Mouse (Mus musculus): Measurements from ENCODE around the gene Narfl. TPM values are rescaled to one million over a fixed set of nuclear protein-coding genes. Genes with fewer than 3 reads are reported as not detected.
"Not testable (repeated sequence)": the region's sequence is repeated elsewhere in the genome, so short reads cannot be mapped to it uniquely, and the experiment has no call there.

The Narfl gene
- polyA plus RNA-seq, 1 experiment: 43.5 TPM

DNA sequence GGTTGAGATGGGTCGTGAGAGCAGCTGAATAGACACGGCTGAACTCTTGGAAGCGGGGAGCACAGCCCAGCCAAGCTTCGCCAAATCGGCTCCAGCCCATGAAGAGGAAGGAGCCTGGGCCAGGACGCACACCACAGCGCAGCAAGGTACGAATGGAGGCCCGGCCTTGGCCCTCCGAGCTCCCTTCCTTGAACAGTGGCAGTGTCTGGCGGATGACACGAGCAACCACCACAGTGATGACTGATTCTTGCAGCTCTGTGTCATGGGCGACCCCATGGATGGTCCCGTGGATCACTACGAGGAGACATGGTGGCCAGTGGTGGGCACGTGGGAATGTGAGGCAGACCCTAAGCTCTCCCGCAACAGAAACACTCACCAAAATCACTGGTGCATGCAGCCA lies 21.4 kb downstream of the Narfl start:
- Histone ChIP-seq H3K27ac (ENCODE audit: insufficient read depth, low read length) (peak overlapping the region; percentile 56; the same call in 1 of the 2 replicates), H3K4me1 (ENCODE audit: control insufficient read depth, insufficient read depth, low read length) (peaks cover 8% of the 10 kb centered on the region), H3K4me3 (replicated peaks; ENCODE audit: insufficient read depth, low read depth, low read length) (no peak overlapping the region), H3K27me3 (ENCODE audit: control insufficient read depth, insufficient read depth, low read length) (no peaks in the 10 kb centered on the region)
- TF ChIP-seq POLR2A (IDR thresholded peaks at IDR 0.05; ENCODE audit: borderline replicate concordance, insufficient read depth, low read length): no peak
- no peak for TF ChIP-seq CTCF (IDR thresholded peaks at IDR 0.05; ENCODE audit: borderline replicate concordance, insufficient read depth, low read depth, low read length)
- WGBS: 45% methylated on average over 17 of the region's 17 CpGs
- no peak for DNase-seq

DNA sequence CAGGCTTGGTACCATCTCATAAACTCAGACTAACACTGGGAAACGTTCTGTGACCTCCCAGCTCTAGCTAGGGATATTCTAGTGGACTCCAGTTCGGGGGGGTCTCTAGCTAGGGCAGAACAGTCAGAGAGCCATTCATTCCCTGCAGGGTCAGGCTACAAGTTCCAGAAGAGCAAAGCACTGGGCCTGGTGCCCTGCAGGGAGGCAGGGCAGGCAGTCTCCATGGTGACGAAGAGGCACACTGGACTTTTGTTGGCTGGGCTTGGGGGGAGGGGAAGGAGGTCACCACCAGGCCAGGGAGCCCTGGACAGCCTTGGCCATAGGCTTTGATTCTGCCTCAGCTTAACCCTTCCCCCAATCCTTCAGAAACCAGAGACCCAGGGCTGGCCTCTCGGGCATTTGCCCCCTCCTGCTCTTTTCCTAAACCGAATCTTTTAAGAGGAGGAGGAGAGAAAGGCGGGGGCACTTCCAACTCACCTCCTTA lies 22.1 kb downstream of the Narfl start, which contains the start of gene AC134908.4:
Gene AC134908.4, minus strand, starts transcription at position 51 of the 484 bp plus-strand sequence.
- Histone ChIP-seq H3K27ac (ENCODE audit: insufficient read depth, low read length) (peak within 1 kb of the TSS; percentile 56; the same call in 1 of the 2 replicates), H3K4me1 (ENCODE audit: control insufficient read depth, insufficient read depth, low read length) (peaks cover 8% of the 10 kb centered on the region), H3K4me3 (replicated peaks; ENCODE audit: insufficient read depth, low read depth, low read length) (peak within 1 kb of the TSS; percentile 42), H3K27me3 (ENCODE audit: control insufficient read depth, insufficient read depth, low read length) (no peaks in the 10 kb centered on the region)
- WGBS: 38% methylated on average over 6 of the region's 6 CpGs
- TF ChIP-seq POLR2A (IDR thresholded peaks at IDR 0.05; ENCODE audit: borderline replicate concordance, insufficient read depth, low read length) (no peak), CTCF (IDR thresholded peaks at IDR 0.05; ENCODE audit: borderline replicate concordance, insufficient read depth, low read depth, low read length) (no peak)
- peak in 1 of 2 experiments; percentile 68 for DNase-seq

DNA sequence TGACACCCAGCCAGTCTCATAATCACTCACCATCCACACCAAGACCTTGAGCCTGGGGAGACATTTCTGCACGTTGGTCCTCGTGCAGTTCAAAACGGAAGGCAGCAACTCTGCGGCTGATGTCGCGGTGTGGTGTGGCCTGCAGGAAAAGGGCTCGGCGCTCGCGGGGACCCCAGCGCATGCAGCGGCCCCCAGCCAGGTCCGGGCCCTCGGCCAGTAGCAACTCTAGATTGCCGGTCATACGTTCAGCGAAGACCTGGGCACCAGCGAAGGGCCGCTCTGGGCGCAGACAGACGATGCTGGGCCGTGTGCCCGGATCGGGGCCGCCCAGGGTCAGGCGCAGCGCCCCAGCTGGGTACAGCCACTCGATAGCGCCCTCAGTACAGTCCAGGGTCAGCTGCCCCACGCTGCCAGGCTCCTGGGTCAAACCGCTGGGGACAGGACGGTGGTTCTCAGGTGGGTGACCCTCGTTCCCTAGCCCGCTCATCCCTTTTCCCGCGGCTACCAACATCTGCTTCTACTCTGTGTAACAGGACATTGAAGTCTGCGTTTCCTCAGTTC lies 22.7 kb downstream of the Narfl start:
- H3K27me3 ChIP-seq (ENCODE audit: control insufficient read depth, insufficient read depth, low read length): no peaks in the 10 kb centered on the region
- peak overlapping the region; percentile 9; the same call in 1 of the 2 replicates for H3K27ac ChIP-seq (ENCODE audit: insufficient read depth, low read length)
- WGBS: 5% methylated on average over 37 of the region's 37 CpGs

GRCm38 (mm10) chr17:25796951-25797369 lies 23.4 kb downstream of the Narfl start, which contains the start of gene Metrn:
TSS of gene Metrn (minus strand) at chr17:25797136.
- Histone ChIP-seq H3K27me3 (ENCODE audit: control insufficient read depth, insufficient read depth, low read length) (no peaks in the 10 kb centered on the region), H3K27ac (ENCODE audit: insufficient read depth, low read length) (peak within 1 kb of the TSS; percentile 9; the same call in 1 of the 2 replicates), H3K4me3 (replicated peaks; ENCODE audit: insufficient read depth, low read depth, low read length) (peak within 1 kb of the TSS; percentile 42), H3K4me1 (ENCODE audit: control insufficient read depth, insufficient read depth, low read length) (peaks cover 8% of the 10 kb centered on the region)
- TF ChIP-seq POLR2A (IDR thresholded peaks at IDR 0.05; ENCODE audit: borderline replicate concordance, insufficient read depth, low read length) (no peak), CTCF (IDR thresholded peaks at IDR 0.05; ENCODE audit: borderline replicate concordance, insufficient read depth, low read depth, low read length) (no peak)
- DNase-seq: peak in 1 of 2 experiments; percentile 70
- under 1% methylated on average over 35 of the region's 35 CpGs for WGBS

More for the DNA sequence above, 22.7 kb downstream of the Narfl start:
- peak overlapping the region; percentile 42 for H3K4me3 ChIP-seq (replicated peaks; ENCODE audit: insufficient read depth, low read depth, low read length)
- TF ChIP-seq CTCF (IDR thresholded peaks at IDR 0.05; ENCODE audit: borderline replicate concordance, insufficient read depth, low read depth, low read length) (no peak), POLR2A (IDR thresholded peaks at IDR 0.05; ENCODE audit: borderline replicate concordance, insufficient read depth, low read length) (no peak)
- DNase-seq: no peak
- H3K4me1 ChIP-seq (ENCODE audit: control insufficient read depth, insufficient read depth, low read length): peaks cover 8% of the 10 kb centered on the region

DNA sequence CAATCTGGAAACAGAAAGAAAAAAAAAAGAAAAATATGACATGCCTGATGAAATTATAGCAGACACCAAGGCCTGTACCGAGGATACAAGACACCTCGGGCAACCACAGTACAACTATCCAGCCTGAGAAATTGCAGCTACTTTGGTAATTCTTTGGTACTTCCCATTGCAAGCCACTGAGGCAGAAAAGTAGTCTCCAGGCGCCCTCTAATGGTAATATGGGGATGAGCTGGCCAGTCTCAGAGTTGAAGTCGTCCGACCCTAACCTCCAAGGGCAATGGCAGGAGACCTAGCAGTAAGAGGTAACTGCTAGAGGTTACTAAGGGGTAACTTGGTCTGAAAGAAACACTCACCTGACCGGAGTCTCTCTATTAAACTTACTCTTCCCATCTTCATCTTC lies 27.5 kb downstream of the Narfl start:
- TF ChIP-seq POLR2A (IDR thresholded peaks at IDR 0.05; ENCODE audit: borderline replicate concordance, insufficient read depth, low read length) (no peak), CTCF (IDR thresholded peaks at IDR 0.05; ENCODE audit: borderline replicate concordance, insufficient read depth, low read depth, low read length) (peak; percentile 82)
- Histone ChIP-seq H3K27me3 (ENCODE audit: control insufficient read depth, insufficient read depth, low read length) (no peaks in the 10 kb centered on the region), H3K27ac (ENCODE audit: insufficient read depth, low read length) (no peak overlapping the region), H3K4me1 (ENCODE audit: control insufficient read depth, insufficient read depth, low read length) (no peaks in the 10 kb centered on the region), H3K4me3 (replicated peaks; ENCODE audit: insufficient read depth, low read depth, low read length) (no peak overlapping the region)
- peak; percentile 72 to 77 for DNase-seq
- WGBS: 5% methylated on average over 6 of the region's 6 CpGs

- no peaks in the 10 kb centered on the region; the same call in 1 of the 2 replicates for H3K4me1 ChIP-seq (ENCODE audit: control insufficient read depth, insufficient read depth, low read length)
- H3K27me3 ChIP-seq (ENCODE audit: control insufficient read depth, insufficient read depth, low read length): no peaks in the 10 kb centered on the region
- DNase-seq: peak in 1 of 2 experiments; percentile 51
- no peak overlapping the region for H3K27ac ChIP-seq (ENCODE audit: insufficient read depth, low read length)
- TF ChIP-seq CTCF (IDR thresholded peaks at IDR 0.05; ENCODE audit: borderline replicate concordance, insufficient read depth, low read depth, low read length) (no peak), POLR2A (IDR thresholded peaks at IDR 0.05; ENCODE audit: borderline replicate concordance, insufficient read depth, low read length) (no peak)
- H3K4me3 ChIP-seq (replicated peaks; ENCODE audit: insufficient read depth, low read depth, low read length): no peak overlapping the region
- 11% methylated on average over 10 of the region's 10 CpGs for WGBS
Observed at GRCm38 (mm10) chr17:25802825-25803517, 29.4 kb downstream of the Narfl start.

GRCm38 (mm10) chr17:25806507-25806906 lies 32.9 kb downstream of the Narfl start:
- peaks cover 9% of the 10 kb centered on the region for H3K4me1 ChIP-seq (ENCODE audit: control insufficient read depth, insufficient read depth, low read length)
- no peaks in the 10 kb centered on the region for H3K27me3 ChIP-seq (ENCODE audit: control insufficient read depth, insufficient read depth, low read length)
- TF ChIP-seq CTCF (IDR thresholded peaks at IDR 0.05; ENCODE audit: borderline replicate concordance, insufficient read depth, low read depth, low read length) (no peak), POLR2A (IDR thresholded peaks at IDR 0.05; ENCODE audit: borderline replicate concordance, insufficient read depth, low read length) (no peak)
- H3K27ac ChIP-seq (ENCODE audit: insufficient read depth, low read length): no peak overlapping the region
- H3K4me3 ChIP-seq (replicated peaks; ENCODE audit: insufficient read depth, low read depth, low read length): no peak overlapping the region
- DNase-seq: no peak
- 92% methylated on average over 4 of the region's 4 CpGs for WGBS

DNA sequence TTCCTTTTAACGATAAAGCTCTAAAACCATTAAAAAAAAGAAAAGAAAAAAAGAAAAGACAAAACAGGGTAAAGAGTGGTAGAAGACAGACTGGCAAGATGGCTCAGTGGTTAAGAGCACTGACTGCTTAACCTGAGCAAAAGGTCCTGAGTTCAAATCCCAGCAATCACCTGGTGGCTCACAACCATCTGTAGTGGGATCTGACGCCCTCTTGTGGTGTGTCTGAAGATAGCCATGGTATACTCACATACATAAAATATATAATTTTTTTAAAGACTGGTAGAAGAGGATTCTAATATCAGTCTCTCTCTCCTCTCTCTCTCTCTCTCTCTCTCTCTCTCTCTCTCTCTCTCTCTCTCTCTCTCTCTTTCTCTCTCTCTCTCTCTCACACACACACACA lies 33.9 kb downstream of the Narfl start:
- H3K27me3 ChIP-seq (ENCODE audit: control insufficient read depth, insufficient read depth, low read length); H3K4me3 ChIP-seq (replicated peaks; ENCODE audit: insufficient read depth, low read depth, low read length); H3K27ac ChIP-seq (ENCODE audit: insufficient read depth, low read length): not testable (repeated sequence)
- DNase-seq: peak in 1 of 2 experiments; percentile 27
- H3K4me1 ChIP-seq (ENCODE audit: control insufficient read depth, insufficient read depth, low read length): peaks cover 16% of the 10 kb centered on the region
- 46% methylated on average over 2 of the region's 2 CpGs for WGBS

All from cerebellum, adult 2 months (tissue).